Mouse (Mus musculus): ENCODE measurements at regions not wholly inside any gene's neighbourhood (a gene's known extent, or its start where the extent isn't known, plus 50 kb on each side); places are given as distances from the start of the nearest gene placed in this dataset.
A peak's percentile ranks its signal among the peaks of the same experiment; 100 is the strongest.

DNA sequence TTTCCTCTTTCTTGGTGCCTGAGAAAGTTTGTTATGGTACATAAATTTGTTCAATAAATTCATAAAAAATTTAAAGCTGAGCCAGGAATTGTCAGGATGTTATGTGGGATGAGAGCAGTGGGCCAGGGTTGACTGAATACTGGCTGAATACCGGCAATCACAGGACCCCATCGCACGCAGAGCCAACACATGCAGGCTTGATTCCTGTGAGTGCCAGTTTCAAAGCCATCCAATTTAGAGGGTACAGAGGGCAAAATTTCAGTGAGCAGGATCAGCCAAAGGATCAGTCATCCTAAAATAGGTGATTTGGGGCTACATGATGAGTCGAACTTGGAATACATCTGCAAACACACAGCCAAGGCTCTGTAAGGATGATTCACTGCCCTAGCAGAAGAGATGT is 583.6 kb upstream of the Nectin3 start:
- 90% methylated on average over 4 of the region's 4 CpGs for WGBS
- Histone ChIP-seq H3K4me3 (replicated peaks) (no peak overlapping the region), H3K4me2 (no peak overlapping the region), H3K27ac (replicated peaks) (no peak overlapping the region), H3K36me3 (no peaks in the 10 kb centered on the region), H3K9me3 (replicated peaks) (no peaks in the 10 kb centered on the region), H3K9ac (replicated peaks) (no peak overlapping the region), H3K4me1 (no peaks in the 10 kb centered on the region), H3K27me3 (replicated peaks) (no peaks in the 10 kb centered on the region)
- no peak for ATAC-seq (ENCODE audit: low FRiP score)

DNA sequence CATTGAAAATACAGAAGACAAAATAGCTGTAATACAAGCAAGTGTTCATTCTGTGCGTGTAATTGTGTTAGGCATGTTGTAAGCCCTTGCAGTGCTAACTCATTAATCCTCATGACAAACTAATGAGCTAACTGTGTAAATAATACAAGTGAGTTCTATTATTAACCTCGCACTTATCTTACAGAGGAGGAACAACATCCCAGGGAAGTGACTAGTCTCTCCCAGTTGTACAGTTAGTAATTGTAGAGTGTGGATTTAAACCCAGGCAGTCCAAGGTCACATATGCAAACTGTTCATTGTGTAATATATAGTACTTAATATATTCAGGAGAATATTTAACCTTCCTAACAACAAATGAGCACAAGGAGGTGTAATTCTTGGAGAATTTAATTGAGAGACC is 582.0 kb upstream of the Nectin3 start:
- no peak overlapping the region for H3K4me2 ChIP-seq
- no peak overlapping the region for H3K4me3 ChIP-seq (replicated peaks)
- 43% methylated on average over 2 of the region's 2 CpGs for WGBS
- H3K27ac ChIP-seq (replicated peaks), result no peak overlapping the region
- no peaks in the 10 kb centered on the region for H3K27me3 ChIP-seq (replicated peaks)
- H3K9me3 ChIP-seq (replicated peaks), result no peaks in the 10 kb centered on the region
- no peaks in the 10 kb centered on the region for H3K36me3 ChIP-seq
- H3K4me1 ChIP-seq, result no peaks in the 10 kb centered on the region
- H3K9ac ChIP-seq (replicated peaks), result no peak overlapping the region
- ATAC-seq (ENCODE audit: low FRiP score), result peak; percentile 57

GRCm38 (mm10) chr16:47059293-47059963 is 561.1 kb upstream of the Nectin3 start:
- 75% methylated on average over 8 of the region's 8 CpGs for WGBS
- no peaks in the 10 kb centered on the region for H3K27me3 ChIP-seq (replicated peaks)

DNA sequence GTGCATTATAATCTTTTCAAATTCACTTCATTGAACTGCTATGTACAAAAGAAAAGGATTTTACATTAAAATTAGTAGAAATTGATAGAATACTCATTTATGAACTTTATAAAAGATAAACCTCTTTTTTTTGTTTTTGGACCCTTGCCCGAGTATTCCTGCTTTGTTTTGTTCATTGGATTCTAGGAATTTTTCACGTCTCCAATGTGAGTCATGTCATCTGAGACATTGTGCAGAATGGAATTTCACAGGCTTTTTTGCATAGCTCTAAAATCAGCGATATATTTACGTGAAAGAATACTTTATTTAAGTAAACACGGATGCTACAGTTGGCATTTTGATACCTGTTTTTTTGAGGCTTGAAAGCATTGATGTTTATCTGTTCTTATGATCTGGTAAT is 560.5 kb upstream of the Nectin3 start:
- Histone ChIP-seq H3K9me3 (replicated peaks) (no peaks in the 10 kb centered on the region), H3K36me3 (no peaks in the 10 kb centered on the region), H3K9ac (replicated peaks) (no peak overlapping the region), H3K27me3 (replicated peaks) (no peaks in the 10 kb centered on the region), H3K4me1 (peaks cover 2% of the 10 kb centered on the region; the same call in 1 of the 2 replicates), H3K4me2 (no peak overlapping the region), H3K27ac (replicated peaks) (no peak overlapping the region), H3K4me3 (replicated peaks) (no peak overlapping the region)
- ATAC-seq (ENCODE audit: low FRiP score), result no peak
- 86% methylated on average over 5 of the region's 5 CpGs for WGBS

More at GRCm38 (mm10) chr16:47059293-47059963, 561.1 kb upstream of the Nectin3 start:
- Histone ChIP-seq H3K36me3 (no peaks in the 10 kb centered on the region), H3K4me1 (peaks cover 2% of the 10 kb centered on the region; the same call in 1 of the 2 replicates), H3K9me3 (replicated peaks) (no peaks in the 10 kb centered on the region), H3K4me3 (replicated peaks) (no peak overlapping the region), H3K4me2 (no peak overlapping the region), H3K27ac (replicated peaks) (no peak overlapping the region), H3K9ac (replicated peaks) (no peak overlapping the region)
- no peak for ATAC-seq (ENCODE audit: low FRiP score)

DNA sequence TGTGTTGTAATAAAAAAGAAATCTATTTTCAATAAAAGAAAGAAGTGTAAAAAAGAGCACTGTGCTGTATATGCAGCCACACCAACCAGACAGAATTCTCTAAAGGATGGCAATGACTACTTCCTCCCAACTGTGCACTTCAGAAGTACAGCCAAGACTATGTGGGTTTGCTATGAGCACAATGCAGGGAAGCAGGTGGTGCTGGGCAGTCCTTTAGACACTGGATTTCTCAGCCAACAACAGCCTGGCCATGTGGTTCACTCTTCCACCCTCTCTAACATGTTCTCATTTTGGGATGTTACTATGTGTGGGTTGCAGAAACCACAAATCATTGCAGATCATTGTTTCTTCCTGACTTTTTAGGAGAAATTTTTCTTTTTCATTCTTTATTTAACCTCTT is 527.6 kb upstream of the Nectin3 start:
- H3K27me3 ChIP-seq (replicated peaks), result no peaks in the 10 kb centered on the region
- no peak overlapping the region for H3K4me3 ChIP-seq (replicated peaks)
- H3K4me1 ChIP-seq, result no peaks in the 10 kb centered on the region
- H3K9ac ChIP-seq (replicated peaks), result no peak overlapping the region
- no peaks in the 10 kb centered on the region for H3K9me3 ChIP-seq (replicated peaks)
- no peak overlapping the region for H3K4me2 ChIP-seq
- no peak overlapping the region for H3K27ac ChIP-seq (replicated peaks)
- no peak for ATAC-seq (ENCODE audit: low FRiP score)
- no peaks in the 10 kb centered on the region for H3K36me3 ChIP-seq

DNA sequence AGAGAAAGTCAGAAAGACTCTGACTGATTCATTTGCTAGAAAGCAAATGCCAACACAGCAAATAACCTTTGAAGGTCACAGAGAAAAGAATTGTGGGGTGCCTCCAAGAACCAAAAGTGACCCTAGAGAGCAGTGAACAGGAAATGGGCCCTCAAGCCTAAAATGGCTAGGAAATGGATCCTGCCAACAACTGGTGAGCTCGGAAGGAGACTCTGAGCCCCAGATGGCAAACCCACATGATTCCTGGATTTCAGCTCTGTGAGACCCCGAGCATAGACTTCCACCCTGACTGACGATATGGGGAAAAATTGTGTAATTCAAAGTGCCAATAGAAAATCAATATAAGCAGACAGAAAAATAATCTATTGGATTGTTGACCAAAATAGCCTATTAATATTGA is 519.2 kb upstream of the Nectin3 start:
- Histone ChIP-seq H3K36me3 (no peaks in the 10 kb centered on the region), H3K4me2 (no peak overlapping the region), H3K4me3 (replicated peaks) (no peak overlapping the region), H3K27me3 (replicated peaks) (no peaks in the 10 kb centered on the region), H3K9me3 (replicated peaks) (no peaks in the 10 kb centered on the region), H3K9ac (replicated peaks) (no peak overlapping the region), H3K4me1 (no peaks in the 10 kb centered on the region), H3K27ac (replicated peaks) (no peak overlapping the region)
- 69% methylated on average over 3 of the region's 3 CpGs for WGBS
- no peak for ATAC-seq (ENCODE audit: low FRiP score)

- Histone ChIP-seq H3K9me3 (replicated peaks) (no peaks in the 10 kb centered on the region), H3K4me2 (no peak overlapping the region), H3K27me3 (replicated peaks) (no peaks in the 10 kb centered on the region), H3K4me1 (no peaks in the 10 kb centered on the region), H3K9ac (replicated peaks) (no peak overlapping the region), H3K4me3 (replicated peaks) (no peak overlapping the region), H3K27ac (replicated peaks) (no peak overlapping the region), H3K36me3 (no peaks in the 10 kb centered on the region)
- ATAC-seq (ENCODE audit: low FRiP score), result no peak
- 59% methylated on average over 6 of the region's 6 CpGs for WGBS
Observed at GRCm38 (mm10) chr16:46982910-46983600, 484.7 kb upstream of the Nectin3 start.

- Histone ChIP-seq H3K4me1 (no peaks in the 10 kb centered on the region), H3K9me3 (replicated peaks) (no peaks in the 10 kb centered on the region), H3K4me3 (replicated peaks) (no peak overlapping the region), H3K27ac (replicated peaks) (no peak overlapping the region), H3K36me3 (no peaks in the 10 kb centered on the region), H3K27me3 (replicated peaks) (no peaks in the 10 kb centered on the region), H3K9ac (replicated peaks) (no peak overlapping the region), H3K4me2 (no peak overlapping the region)
- 69% methylated on average over 5 of the region's 5 CpGs for WGBS
- ATAC-seq (ENCODE audit: low FRiP score), result no peak
Observed at GRCm38 (mm10) chr16:46982272-46982909, 484.1 kb upstream of the Nectin3 start.

DNA sequence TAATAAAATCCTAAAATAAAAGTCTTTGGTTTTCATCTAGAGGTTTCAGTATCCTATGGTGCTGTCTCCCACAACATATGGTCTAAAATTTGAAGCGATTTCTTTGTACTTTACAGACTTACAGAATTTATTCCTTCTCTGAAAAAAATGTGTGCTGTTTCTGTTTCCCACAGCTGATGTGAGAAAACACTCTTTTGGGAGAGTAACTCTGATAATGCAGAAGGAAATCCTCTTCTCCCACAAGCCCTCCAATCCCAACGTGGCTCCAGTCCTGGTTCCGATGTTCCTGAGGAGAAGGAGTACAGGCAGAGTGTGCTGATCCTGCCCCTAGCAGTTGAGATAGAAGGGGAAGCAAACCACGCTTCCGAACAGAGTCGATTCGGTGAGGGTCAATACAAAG is 467.4 kb upstream of the Nectin3 start:
- H3K27me3 ChIP-seq (replicated peaks), result no peaks in the 10 kb centered on the region
- no peak for ATAC-seq (ENCODE audit: low FRiP score)
- no peaks in the 10 kb centered on the region for H3K4me1 ChIP-seq
- no peaks in the 10 kb centered on the region for H3K36me3 ChIP-seq
- H3K9ac ChIP-seq (replicated peaks), result no peak overlapping the region
- 93% methylated on average over 7 of the region's 7 CpGs for WGBS
- H3K4me2 ChIP-seq, result no peak overlapping the region
- H3K9me3 ChIP-seq (replicated peaks), result no peaks in the 10 kb centered on the region
- H3K27ac ChIP-seq (replicated peaks), result no peak overlapping the region
- H3K4me3 ChIP-seq (replicated peaks), result no peak overlapping the region

DNA sequence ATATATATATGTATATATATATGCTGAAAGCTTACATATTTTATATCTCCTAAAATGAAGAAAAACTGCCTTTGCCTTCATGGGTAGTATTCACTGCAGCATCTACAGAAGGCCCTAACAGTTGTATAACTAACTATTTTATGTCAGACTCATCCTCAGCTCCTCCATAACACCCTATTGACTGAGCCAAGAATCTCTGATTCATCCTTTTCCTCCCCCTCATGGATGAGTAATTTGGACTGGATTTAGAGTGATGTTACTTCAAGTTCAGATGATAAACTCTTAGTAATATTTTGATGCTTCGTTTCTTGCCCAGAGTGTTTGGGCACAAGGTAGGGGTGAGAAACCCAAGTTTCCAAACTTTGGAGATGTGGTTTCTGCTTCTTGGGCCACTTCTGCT is 458.7 kb upstream of the Nectin3 start:
- Histone ChIP-seq H3K27me3 (replicated peaks) (no peaks in the 10 kb centered on the region), H3K9me3 (replicated peaks) (no peaks in the 10 kb centered on the region), H3K36me3 (no peaks in the 10 kb centered on the region), H3K4me1 (no peaks in the 10 kb centered on the region), H3K4me2 (no peak overlapping the region), H3K27ac (replicated peaks) (no peak overlapping the region), H3K9ac (replicated peaks) (no peak overlapping the region), H3K4me3 (replicated peaks) (no peak overlapping the region)
- 93% methylated on average over 1 of the region's 1 CpGs for WGBS
- ATAC-seq (ENCODE audit: low FRiP score), result no peak

DNA sequence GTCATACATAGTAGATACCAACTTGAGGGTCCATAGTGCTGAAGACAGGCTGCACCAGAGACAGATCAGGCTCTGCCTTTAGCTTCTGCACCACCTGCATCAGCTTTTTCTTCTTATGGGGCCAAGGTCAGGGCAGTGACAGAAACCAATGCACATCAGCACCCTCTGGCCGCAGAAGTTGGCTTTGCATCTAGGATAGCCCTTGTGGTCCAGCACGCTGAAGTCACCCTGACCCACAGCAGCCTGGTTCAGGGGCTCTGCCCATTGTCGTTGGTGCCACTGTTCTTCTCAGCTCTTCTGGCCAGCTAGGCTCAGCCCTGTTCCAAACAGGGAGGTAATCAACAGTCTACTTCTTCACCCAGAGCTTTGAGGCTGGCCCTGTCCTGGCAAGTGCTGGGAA is 427.7 kb upstream of the Nectin3 start:
- Histone ChIP-seq H3K9me3 (replicated peaks) (no peaks in the 10 kb centered on the region), H3K27ac (replicated peaks) (no peak overlapping the region), H3K27me3 (replicated peaks) (no peaks in the 10 kb centered on the region), H3K36me3 (no peaks in the 10 kb centered on the region), H3K4me3 (replicated peaks) (no peak overlapping the region), H3K4me2 (no peak overlapping the region), H3K4me1 (no peaks in the 10 kb centered on the region), H3K9ac (replicated peaks) (no peak overlapping the region)
- 68% methylated on average over 3 of the region's 3 CpGs for WGBS
- no peak for ATAC-seq (ENCODE audit: low FRiP score)

DNA sequence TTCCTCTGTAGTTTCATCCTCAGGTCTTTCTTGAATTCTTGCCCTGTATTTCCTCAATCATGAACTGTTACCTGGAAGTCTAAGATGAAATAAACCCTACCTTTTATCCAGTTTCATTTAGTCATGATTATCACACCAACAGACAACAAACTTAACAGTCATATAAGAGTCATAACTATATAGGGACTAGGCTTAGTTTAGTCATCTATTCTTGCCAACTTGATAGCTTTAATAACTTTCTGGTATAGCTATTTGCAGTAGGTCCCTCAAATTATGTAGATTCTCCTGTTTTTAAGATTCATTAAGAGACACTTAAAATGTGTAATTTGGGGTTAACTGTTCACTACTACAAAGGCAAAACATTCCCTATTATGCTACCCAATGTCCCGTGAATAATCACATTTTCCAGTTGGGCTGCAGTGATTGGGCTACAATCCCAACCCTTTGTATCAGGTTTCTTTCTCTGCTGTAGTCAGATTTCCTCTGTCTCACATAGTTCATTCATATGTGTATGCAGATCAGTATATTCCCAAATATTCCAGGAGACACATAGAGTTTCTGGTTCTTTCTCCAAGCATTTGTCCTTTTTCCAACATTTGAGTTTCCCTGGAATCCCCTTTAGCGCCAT is 396.4 kb upstream of the Nectin3 start:
- no peaks in the 10 kb centered on the region for H3K36me3 ChIP-seq
- H3K4me1 ChIP-seq, result no peaks in the 10 kb centered on the region
- no peak for ATAC-seq (ENCODE audit: low FRiP score)
- H3K4me3 ChIP-seq (replicated peaks), result no peak overlapping the region
- no peak overlapping the region for H3K27ac ChIP-seq (replicated peaks)
- 29% methylated on average over 2 of the region's 2 CpGs for WGBS
- no peak overlapping the region for H3K9ac ChIP-seq (replicated peaks)
- no peaks in the 10 kb centered on the region for H3K9me3 ChIP-seq (replicated peaks)
- H3K4me2 ChIP-seq, result no peak overlapping the region
- H3K27me3 ChIP-seq (replicated peaks), result no peaks in the 10 kb centered on the region
